Mouse (Mus musculus): ENCODE measurements around the gene Gm17662.

DNA sequence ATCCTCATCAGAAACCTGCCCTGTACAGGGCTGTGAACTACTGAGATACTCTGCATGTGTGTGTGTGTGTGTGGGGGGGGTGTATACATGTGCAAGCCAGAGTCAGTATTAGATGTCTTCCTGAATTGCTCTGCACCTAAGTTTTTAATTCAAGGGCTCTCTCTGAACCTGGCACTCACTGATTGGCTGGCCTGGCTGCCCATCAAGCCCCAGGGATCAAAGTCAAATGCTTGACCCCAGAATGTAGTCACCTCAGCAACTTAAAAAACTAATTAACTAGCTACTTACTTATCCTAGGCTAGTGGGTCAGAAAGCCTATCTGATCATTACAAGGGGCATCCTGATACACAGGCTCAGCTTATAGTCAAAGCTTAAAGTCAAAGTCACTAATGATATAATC lies 12.5 kb downstream of the Gm17662 start:
- TF ChIP-seq CTCF (IDR thresholded peaks at IDR 0.05; ENCODE audit: control insufficient read depth, insufficient read depth, low read length) (no peak), POLR2A (IDR thresholded peaks at IDR 0.05; ENCODE audit: borderline replicate concordance, control insufficient read depth, low read depth, low read length) (no peak)

Measured in bone marrow, adult 2 months (tissue).